Mouse (Mus musculus): Measurements from ENCODE around the gene Rnf222.

The Rnf222 gene

DNA sequence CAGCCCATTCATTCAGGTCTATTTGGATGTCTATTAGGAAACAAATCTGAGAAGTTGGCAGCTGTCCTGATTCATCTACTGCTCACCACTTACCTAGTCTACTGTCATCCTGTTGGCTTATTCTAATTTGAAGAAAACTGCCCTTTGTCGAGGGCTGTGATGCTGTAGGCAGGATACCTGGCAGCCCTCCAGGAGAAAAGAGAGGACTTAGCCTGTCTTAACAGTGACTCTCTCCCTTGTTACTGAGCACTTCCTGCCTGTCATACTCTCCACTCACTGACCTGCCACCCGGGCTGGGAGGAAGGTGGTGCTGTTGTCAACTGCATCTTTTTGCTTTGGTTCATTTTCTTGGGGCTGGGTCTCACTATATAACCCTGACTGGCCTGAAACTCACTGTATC, 2.3 kb downstream of the Rnf222 start:
- DNase-seq (ENCODE audit: low read depth, low spot score): no peak

DNA sequence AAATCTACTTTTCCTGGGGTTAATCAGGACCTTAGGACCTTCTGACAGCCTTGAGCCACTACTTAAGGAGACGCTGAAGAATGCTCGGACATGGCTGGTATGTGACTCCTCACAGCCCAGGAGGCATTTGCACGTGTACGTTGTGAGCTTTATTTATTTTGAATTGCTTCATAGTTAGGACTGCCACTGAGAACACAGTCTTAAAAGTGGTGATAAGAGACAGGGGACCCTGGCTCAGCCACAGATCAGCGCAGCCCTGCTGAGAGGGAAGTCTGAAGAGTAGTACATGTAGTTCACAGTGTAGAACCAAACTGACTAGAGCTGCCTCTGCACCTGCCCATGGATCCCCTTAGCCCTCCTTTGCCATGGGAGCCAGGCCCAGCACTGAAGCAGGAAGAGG, 3.5 kb downstream of the Rnf222 start:
- no peak for DNase-seq (ENCODE audit: low read depth, low spot score)

GRCm38 (mm10) chr11:68892233-68892832, 4.0 kb downstream of the Rnf222 start:
- no peak for DNase-seq (ENCODE audit: low read depth, low spot score)

DNA sequence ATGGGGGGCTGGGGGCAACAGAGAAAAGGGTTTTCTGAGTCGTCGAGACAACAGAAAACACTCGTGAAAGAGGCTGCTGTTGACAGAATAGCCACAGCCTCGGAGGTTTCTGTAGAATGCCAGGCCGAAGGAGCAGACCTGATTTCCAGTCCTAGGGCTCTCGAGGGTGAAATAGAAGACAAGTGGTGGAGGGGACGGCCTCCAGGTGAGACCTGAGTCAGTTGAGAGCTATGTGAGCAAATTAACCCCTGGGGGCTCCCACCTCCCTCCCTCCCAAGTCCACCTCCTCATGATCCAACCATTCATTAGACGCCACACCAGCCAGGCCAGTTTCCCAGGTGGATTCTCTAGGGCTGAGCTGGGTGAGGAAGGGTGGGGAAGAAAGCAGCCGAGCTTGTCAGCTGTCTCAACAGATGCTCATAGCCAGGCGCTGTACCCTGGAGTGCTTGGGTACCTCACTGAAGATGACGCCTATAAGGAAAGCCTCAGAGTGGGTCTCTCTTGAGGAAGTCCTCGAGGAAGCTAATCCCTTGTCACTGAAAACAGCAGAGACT, 5.6 kb downstream of the Rnf222 start:
- DNase-seq (ENCODE audit: low read depth, low spot score): no peak

DNA sequence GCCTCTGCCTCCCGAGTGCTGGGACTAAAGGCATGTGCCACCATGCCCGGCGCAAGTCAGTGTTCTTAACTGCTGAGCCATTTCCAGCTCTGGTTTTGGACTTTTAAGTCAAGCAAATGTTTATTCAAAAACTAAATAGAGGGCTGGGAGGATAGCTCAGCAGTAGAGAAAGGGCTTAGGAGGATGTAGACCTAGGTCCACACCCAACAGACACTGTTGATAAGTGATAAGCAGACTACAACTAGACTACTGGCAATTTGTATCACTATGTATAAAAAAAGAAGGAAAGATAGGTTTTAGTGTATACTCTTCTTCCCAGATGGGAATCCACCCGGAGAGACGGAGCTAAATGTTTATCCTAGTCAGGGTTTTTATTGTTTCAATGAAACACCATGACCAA, 7.9 kb downstream of the Rnf222 start:
- DNase-seq (ENCODE audit: low read depth, low spot score): no peak

GRCm38 (mm10) chr11:68897120-68897519, 8.8 kb downstream of the Rnf222 start:
- no peak for DNase-seq (ENCODE audit: low read depth, low spot score)

DNA sequence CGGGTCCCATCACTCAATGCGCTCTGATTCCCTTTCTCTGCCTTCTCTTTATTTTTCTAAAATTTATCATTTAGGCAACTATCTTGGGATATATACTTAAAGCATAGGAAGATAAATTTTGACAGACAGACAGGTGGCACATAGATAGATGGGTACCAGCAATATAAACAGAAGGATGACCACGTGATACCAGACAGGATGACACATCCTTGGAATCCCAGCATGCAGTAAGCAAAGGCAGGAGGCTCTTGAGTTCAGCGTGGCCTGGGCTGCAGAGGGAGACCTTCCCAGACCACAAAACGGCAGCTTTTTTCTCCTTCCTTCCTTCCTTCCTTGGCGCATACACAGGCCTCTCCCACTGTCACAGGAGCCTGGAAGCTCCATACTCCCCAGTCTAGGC, 9.5 kb downstream of the Rnf222 start:
- no peak for DNase-seq (ENCODE audit: low read depth, low spot score)

- DNase-seq (ENCODE audit: low read depth, low spot score): no peak
These were observed 10.4 kb downstream of the Rnf222 start for GRCm38 (mm10) chr11:68898790-68899189.

DNA sequence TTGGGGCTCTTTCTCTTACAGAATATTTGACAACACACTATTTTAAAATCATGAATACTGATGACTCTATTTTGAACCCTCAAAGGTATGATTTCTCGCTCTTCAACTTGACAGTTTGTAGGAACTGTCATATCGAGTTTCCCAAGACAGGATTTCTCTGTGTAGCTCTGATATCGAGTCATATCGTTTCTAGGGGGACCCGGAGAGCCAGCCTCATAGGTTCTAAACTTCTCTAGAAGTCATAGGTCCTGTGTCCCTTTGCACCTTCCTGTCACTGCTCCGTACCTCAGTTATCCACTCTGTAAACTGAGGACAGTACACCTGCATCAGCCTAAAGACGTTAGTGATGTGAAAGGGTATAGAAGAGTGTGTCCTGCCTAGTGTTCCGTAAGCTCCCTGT, 11.5 kb downstream of the Rnf222 start:
- DNase-seq (ENCODE audit: low read depth, low spot score): no peak

- DNase-seq (ENCODE audit: low read depth, low spot score): no peak
These were observed 12.4 kb downstream of the Rnf222 start for GRCm38 (mm10) chr11:68900519-68901350.

- peak; percentile 100 for DNase-seq (ENCODE audit: low read depth, low spot score)
These were observed 13.1 kb downstream of the Rnf222 start, which contains the start of gene Rpl26 for GRCm38 (mm10) chr11:68901351-68902046. Gene Rpl26, plus strand, starts transcription at chr11:68901583.

GRCm38 (mm10) chr11:68902047-68902364, 13.7 kb downstream of the Rnf222 start:
- no peak for DNase-seq (ENCODE audit: low read depth, low spot score)

DNA sequence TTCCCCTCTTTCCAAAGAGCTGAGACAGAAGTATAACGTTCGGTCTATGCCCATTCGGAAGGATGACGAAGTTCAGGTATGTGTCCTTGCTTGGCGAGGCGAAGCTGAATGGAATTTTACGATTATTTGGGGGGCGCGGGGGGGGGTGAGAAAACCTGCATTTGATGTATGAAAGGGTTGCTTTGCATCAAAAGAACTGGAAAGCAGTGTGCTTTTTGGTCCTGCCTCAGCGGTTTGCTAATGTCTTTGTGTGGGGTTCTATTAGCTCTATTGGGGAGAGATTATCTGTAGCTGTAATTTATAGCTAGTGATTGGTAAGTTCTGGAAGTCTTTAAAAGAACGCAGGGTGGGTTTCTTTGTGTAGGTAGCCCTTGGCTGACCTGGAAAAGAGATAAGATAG, 14.0 kb downstream of the Rnf222 start:
- no peak for DNase-seq (ENCODE audit: low read depth, low spot score)

GRCm38 (mm10) chr11:68902823-68903222, 14.5 kb downstream of the Rnf222 start:
- no peak for DNase-seq (ENCODE audit: low read depth, low spot score)

DNA sequence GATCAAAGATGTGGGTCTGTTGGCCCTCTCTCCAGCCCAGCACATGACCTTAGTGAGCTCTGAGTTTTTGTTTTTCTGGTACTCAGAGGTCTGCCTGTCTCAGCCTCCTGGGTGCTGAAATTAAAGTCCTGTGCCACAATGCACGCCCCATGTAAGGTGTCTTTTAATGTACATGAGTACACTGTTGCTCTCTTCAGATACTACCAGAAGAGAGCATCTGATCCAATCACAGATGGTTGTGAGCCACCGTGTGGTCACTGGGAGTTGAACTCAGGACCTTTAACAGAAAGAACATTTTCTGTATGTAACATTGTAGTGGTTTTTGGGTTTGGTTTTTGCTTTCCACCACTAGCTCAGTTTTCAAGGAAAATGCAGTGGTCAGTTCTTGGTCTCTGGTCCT, 15.4 kb downstream of the Rnf222 start:
- no peak for DNase-seq (ENCODE audit: low read depth, low spot score)

DNA sequence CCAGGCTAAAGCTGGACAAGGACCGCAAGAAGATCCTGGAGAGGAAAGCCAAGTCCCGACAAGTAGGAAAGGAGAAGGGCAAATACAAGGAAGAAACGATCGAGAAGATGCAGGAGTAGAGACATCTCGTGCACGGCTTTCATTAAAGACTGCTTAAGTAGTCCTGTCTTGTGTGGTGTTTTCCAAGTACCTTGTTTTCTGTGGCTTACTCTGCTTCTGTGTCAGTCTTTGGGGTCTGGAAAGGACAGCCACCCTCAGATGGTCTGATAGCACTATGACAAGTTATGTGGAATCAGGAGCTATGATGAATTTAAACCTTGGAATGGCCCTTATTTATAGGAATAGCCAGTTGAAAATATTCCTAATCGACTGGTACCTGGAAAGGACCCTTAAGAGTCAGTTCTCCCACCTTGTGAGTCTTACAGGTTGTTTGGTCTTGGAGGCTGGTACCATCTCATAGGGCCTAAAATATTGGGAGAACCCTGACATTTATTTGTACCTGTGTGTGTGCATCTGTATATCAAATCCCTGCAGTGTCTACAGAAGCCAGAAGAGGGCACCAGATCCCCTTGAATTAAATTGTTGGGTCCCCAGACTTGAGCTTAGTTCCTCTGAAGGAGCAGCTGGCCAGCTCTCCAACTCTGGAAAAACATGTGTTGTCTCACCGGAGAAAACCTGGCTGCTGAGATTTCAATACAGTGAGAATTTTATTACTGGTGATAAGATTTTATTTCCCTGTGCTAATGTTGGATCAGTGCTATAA, 16.2 kb downstream of the Rnf222 start:
- peak; percentile 80 for DNase-seq (ENCODE audit: low read depth, low spot score)

GRCm38 (mm10) chr11:68905138-68905531, 16.8 kb downstream of the Rnf222 start:
- no peak for DNase-seq (ENCODE audit: low read depth, low spot score)

DNA sequence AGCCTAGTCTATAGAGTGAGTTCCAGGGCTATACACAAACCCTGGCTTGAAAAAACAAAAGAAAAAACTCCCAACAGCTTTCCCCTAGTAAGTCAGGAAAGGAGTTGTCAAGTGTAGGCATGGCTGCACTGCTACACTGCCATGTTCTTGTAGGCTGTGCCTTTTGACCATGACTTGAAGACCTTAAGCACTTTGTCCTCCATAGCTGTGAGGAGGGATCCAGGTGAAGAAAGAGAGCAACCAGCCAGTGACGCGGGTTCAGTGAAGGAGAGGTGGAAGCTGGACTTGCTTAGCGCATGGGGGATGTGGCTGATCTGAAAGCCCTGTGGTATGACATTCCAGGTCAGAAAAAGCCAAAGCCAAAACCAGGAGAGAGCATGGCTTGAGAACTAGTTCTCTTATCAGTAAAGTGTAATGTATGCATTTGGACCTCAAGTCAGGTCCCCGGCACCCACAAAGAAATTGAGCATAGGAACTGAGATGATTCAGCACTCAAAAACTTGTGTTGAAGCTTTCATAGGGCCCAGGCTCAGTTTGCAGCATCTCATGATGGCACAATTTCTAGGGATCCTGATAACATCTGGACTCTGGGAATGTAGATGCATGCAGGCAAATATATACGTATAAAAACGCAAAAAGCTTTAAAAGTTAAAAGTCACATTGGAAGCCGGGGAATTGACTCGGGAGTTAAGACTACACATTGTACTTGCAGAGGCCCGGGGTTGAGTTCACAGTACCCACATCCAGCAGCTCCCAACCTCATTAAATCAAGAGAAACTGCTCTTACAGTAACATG, 17.5 kb downstream of the Rnf222 start:
- DNase-seq (ENCODE audit: low read depth, low spot score): no peak

DNA sequence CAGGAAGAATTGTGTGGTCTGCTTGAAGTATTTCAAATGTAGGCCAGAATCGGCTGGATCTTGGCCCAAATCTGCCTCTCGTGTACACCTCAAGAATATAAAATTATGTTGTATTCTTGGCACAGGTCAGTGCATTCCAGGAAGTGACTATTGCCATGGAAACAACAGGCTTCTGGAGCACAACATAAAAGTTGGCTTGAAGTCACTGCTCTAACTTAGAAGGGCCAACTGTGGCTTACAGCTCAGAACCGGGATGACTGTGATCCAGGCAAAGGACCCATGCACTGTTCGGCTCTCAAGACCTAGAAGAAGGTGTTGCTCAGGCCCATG, 18.1 kb downstream of the Rnf222 start:
- no peak for DNase-seq (ENCODE audit: low read depth, low spot score)

GRCm38 (mm10) chr11:68907251-68907650, 18.9 kb downstream of the Rnf222 start:
- DNase-seq (ENCODE audit: low read depth, low spot score): no peak

- no peak for DNase-seq (ENCODE audit: low read depth, low spot score)
These were observed 20.6 kb downstream of the Rnf222 start for GRCm38 (mm10) chr11:68908846-68909503.

Measured in forelimb bud, embryonic 11.5 days (tissue).